9 mouse cellular contexts compared by ENCODE assay signal in the genomic region with DNA sequence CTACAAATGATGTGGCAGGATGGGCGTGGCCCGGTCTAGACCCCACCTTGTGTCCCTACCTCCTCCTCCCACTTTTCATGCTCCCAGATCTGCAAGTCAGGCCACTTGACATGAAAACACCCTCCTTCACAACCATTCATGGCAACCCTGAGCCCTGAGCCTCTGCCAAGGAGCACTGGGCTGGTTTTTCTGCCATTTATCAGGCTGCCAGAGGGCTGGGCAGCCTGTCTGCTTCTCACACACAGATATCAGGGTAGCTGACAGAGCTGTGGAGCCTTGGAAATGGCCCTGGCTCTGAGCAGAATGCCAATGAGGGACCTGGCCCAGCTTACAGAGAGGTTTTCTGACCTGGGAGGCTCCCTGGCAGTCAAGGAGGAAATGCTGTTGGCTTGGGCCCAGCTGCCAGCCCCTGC.
A peak's percentile ranks its signal among the peaks of the same experiment; 100 is the strongest.
DNase-seq lines count a peak whose midpoint lies in the region; ATAC-seq lines count a peak whose summit lies in the region.
"Had no signal": no experiment of that assay in that cellular context is flagged by ENCODE, and none has a peak within 500 bp of the region (broad histone marks: within the 10 kb centered on the region; RNA-seq: fewer than 3 reads in every experiment).

No protein-coding gene starts in this region.

- no peaks in the 10 kb centered on the region for H3K4me1 ChIP-seq in kidney, embryonic 14.5 days (ENCODE audit: control insufficient read depth, insufficient read depth, low read length)
- no peaks in the 10 kb centered on the region for H3K4me1 ChIP-seq in stomach, embryonic 16.5 days (ENCODE audit: control insufficient read depth, insufficient read depth, low read length)

- H3K36me3 ChIP-seq in kidney, embryonic 14.5 days (ENCODE audit: control insufficient read depth, insufficient read depth, low read length), result no peaks in the 10 kb centered on the region
- no peaks in the 10 kb centered on the region for H3K36me3 ChIP-seq in stomach, embryonic 16.5 days (ENCODE audit: control insufficient read depth, insufficient read depth, low read length)
- H3K36me3 ChIP-seq: limb, embryonic 13.5 days had no signal

- H3K9ac ChIP-seq in kidney, embryonic 14.5 days (ENCODE audit: low read depth, low read length), result no peak overlapping the region
- no peak overlapping the region for H3K9ac ChIP-seq in stomach, embryonic 16.5 days (ENCODE audit: low read length)
- H3K9ac ChIP-seq: limb, embryonic 13.5 days had no signal

- no peak overlapping the region for H3K4me3 ChIP-seq in kidney, embryonic 14.5 days (ENCODE audit: low read length)
- no peak overlapping the region for H3K4me3 ChIP-seq in stomach, embryonic 16.5 days (replicated peaks; ENCODE audit: low read length)
- H3K4me3 ChIP-seq: limb, embryonic 13.5 days had no signal

- peak; percentile 19 for DNase-seq in kidney, postnatal 10 days
- peak; percentile 13 for DNase-seq in cerebellum, adult 9-11 months
- peak; percentile 5 to 12 for DNase-seq in heart, postnatal 36 days
- DNase-seq in lung, postnatal 10 days, result peak; percentile 36
- DNase-seq in c-Kit-positive CD71-positive TER-119-positive erythroid progenitor cells, embryonic 14.5 days (ENCODE audit: low spot score), result no peak

- no peak for ATAC-seq in kidney, embryonic 14.5 days (ENCODE audit: low FRiP score, low TSS enrichment)
- peak; percentile 40; the same call in 1 of the 2 replicates for ATAC-seq in stomach, embryonic 16.5 days (ENCODE audit: insufficient read depth, low FRiP score)
- ATAC-seq in monocyte, adult 5-6 weeks (replicated peaks; ENCODE audit: insufficient number of reproducible peaks, low FRiP score, low TSS enrichment, poor library complexity, severe bottlenecking), result no peak

- H3K9me3 ChIP-seq in kidney, embryonic 14.5 days (ENCODE audit: control insufficient read depth, low read length), result no peaks in the 10 kb centered on the region
- H3K9me3 ChIP-seq in stomach, embryonic 16.5 days (replicated peaks; ENCODE audit: control insufficient read depth, low read length), result no peaks in the 10 kb centered on the region
- H3K9me3 ChIP-seq: limb, embryonic 13.5 days had no signal

- no peak overlapping the region for H3K27ac ChIP-seq in kidney, embryonic 14.5 days (ENCODE audit: low read depth, low read length)
- no peak overlapping the region for H3K27ac ChIP-seq in stomach, embryonic 16.5 days (ENCODE audit: low read length)
- H3K27ac ChIP-seq: limb, embryonic 13.5 days had no signal

- WGBS in kidney, embryonic 14.5 days, result 100% methylated on average over 2 of the region's 2 CpGs
- 82% methylated on average over 2 of the region's 2 CpGs for WGBS in stomach, embryonic 16.5 days

- intact Hi-C loops in heart, postnatal 36 days (cut with DNase I), result no loop called here

- H3K27me3 ChIP-seq in kidney, embryonic 14.5 days (ENCODE audit: control insufficient read depth, insufficient read depth, low read length), result no peaks in the 10 kb centered on the region
- H3K27me3 ChIP-seq in stomach, embryonic 16.5 days (ENCODE audit: control insufficient read depth, insufficient read depth, low read length), result no peaks in the 10 kb centered on the region
- H3K27me3 ChIP-seq: limb, embryonic 13.5 days had no signal

- H3K4me2 ChIP-seq in kidney, embryonic 14.5 days (replicated peaks; ENCODE audit: low read depth, low read length), result no peak overlapping the region
- H3K4me2 ChIP-seq in stomach, embryonic 16.5 days (ENCODE audit: low read depth, low read length), result no peak overlapping the region
- H3K4me2 ChIP-seq: limb, embryonic 13.5 days had no signal
